Mouse (Mus musculus): ENCODE results near the gene Elfn1.
A peak's percentile ranks its signal among the peaks of the same experiment; 100 is the strongest.

Elfn1 gene

DNA sequence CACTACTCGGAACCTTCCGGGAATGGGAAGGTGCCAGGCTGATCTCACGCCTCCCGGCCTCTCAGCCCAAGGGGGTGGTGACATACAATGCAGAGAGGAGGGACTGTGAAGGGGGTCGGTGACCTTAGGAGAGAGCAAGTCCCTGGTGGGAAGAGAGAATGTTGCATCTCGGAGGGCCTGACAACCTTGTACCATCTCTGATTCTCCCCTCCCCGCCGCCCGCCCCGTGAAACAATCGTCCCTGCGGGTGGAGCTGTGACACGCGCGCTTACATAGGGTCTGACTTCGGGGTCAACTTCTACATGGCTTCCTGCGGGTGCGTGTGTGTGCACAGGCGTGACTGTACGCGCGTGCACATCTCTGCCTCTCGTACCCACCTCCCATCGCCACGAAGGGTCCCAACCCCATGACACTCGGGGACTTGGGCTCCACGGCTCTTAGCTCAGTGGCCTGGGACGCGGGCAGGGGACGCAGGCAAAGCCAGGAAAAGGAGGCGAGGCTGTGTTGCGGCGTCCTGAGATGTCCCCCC lies at the start of gene Elfn1:
Gene Elfn1 (plus strand): TSS at position 230 of the 529 bp plus-strand sequence.
- no peak for DNase-seq (ENCODE audit: low spot score)

DNA sequence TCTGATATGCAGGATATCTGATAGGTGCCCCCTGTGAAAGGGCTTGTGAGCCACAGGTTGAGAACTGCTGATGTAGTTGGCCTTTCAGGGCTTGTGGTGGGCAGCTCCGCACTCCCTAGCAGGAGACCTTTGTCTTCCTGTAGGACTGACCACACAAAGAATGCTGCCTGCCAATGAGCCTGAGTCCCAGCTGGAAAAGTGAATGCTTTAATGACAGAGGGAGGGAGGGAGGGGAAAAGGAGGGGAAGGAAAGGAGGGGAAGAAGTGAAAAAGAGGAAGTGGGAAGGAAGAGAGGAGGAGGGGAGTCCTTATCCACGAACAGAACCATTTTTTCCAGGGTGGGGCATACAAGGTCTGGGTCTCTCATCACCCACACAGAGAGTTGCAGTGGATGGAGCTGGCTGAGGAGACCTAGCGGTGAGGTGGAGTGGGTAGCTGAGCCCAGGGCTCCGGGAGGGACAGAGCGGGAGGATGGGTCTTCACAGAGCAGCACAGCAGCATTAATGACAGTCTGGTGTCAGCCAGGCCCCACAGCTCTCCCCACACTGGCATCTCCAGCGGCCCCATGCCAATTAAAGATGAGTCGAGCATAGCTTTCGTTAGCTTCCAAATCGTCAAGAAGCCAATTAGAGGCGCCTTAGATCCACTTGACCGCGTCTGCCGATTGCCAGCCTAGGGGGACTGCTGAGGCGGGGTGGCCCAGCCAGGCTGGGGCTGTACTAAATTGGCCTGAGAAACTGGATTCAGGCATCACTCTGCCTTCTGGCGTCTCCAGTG lies 47.2 kb upstream of the Elfn1 start:
- DNase-seq (ENCODE audit: low spot score), result no peak

DNA sequence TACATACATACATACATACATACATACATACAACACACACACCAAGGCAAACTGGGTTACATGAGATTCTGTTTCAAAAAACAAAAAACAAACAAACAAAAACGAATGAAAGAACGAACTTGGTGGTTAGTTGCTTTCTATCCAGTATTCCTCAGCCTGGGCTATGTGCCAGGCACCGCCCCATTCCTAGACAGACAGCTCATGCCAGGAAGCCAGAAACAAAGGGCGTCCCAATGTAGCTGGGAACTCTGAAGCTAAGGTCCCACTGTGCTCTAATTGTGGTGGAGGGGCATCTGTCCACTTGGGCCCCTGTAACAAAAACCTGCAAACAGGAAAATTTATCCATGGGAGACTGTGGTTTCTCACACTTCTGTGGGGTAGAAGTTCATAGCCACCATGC lies 45.0 kb upstream of the Elfn1 start:
- DNase-seq (ENCODE audit: low spot score), result no peak

DNA sequence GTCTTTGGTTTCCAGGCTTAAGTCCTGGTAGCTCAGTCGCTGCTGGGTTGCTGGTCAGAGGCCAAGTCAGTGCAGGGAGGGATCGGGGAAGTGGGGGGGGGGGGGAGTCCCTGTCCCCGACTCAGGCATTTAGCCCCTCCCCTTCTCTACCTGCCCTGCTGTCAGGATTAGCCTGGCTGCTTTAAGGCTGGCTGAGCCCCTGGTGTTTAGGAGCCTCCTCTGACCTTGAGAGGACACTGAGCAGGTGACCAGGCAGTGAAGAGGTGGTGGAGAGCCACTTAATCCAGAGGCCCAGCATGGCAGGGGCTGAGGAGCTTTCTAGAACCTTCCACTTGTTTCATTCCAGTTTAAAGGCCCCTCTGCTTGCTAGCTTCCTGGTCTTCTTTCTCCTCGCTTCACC lies 36.9 kb upstream of the Elfn1 start:
- no peak for DNase-seq (ENCODE audit: low spot score)

DNA sequence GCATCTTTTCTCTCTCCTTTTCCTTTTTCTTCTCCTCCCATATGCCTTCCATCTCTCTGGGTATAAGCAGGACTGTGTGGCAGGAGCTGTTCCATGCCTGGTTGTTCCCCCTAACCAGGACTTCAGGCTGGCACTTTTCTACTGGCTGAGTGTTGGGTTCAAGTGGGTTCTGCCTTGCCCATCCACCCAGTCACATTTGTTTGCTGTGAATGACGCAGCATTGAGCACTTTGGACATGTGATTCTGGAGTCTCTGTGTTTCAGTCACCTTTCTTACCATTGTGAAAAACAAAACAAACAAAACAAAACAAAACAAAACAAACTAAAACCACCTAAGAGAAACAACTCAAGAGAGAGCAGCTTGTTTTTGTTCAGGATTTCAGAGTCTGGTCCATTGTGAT lies 36.2 kb upstream of the Elfn1 start:
- DNase-seq (ENCODE audit: low spot score), result no peak

DNA sequence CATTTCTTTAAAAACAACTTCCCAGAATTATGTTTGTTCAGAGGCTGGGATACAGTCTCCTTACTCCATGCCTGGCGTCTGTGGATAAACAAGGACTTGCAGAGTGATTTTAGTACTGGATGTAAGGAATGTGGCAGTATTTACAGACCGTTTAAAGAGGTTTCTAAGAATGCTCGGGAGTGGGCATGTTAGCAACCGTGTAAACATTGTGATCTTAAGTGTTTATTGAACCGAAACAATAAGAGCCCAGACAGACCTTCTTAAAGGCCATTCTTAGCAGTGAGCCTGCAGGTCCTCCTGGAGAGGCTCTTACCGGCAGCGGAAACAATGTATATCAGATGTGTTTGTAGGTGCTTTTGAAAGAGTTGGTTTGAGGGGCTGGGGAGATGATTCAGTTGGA lies 30.2 kb upstream of the Elfn1 start:
- DNase-seq (ENCODE audit: low spot score), result no peak

DNA sequence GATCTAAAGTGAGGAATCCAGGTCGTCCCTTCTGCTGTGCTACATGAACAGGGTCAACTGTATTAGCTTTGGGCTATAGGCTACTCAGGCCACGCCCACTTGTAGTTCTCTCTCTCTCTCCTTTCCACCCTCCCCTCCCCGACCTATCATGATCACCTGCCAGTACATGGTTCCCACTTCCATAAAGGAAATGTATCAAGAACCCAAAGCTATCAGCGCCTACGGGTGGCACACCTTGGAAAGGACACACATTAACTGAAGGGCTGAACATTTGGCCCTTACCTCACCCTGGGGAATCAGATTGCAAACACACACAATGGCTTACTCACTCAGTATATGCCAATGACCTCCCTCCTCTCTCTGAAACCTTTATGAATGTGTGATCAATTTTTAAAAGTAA lies 28.0 kb upstream of the Elfn1 start:
- no peak for DNase-seq (ENCODE audit: low spot score)

DNA sequence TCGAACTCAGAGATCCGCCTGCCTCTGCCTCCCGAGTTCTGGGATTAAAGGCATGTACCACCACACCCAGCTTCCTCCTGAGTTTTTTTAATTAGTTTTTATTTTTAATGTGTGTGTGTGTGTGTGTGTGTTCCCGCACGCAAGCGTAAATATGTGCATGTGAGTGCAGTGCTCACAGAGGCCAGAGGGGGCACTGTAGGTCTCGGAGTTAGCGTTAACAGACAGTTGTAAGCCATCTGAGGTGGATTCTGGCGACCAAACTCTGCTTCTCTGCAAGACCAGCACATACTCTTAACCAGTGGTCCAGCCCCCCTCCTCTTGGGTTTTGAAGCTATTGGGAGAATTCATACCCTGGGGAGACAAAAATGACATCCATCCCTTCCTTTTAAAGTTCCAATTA lies 26.6 kb upstream of the Elfn1 start:
- no peak for DNase-seq (ENCODE audit: low spot score)

DNA sequence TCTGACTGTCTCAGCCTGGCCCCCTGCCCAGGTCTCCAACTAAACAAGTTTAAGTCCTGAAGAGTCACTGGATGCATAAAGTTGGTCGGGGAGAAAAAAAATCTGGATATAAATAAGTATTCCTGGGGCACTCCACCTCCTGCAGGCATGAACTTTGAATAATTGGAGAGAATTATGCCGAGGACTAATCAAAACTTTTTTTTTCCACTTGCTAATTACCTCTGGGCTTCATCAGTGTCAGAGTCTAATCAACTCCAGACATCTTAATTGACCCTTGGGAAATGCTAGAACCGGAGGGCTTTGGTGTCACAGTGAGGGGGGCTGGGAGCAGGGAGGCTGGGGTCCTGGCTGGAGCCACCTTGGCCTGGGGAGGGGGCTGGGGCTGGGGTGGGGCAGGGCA lies 19.1 kb upstream of the Elfn1 start:
- DNase-seq (ENCODE audit: low spot score), result no peak

DNA sequence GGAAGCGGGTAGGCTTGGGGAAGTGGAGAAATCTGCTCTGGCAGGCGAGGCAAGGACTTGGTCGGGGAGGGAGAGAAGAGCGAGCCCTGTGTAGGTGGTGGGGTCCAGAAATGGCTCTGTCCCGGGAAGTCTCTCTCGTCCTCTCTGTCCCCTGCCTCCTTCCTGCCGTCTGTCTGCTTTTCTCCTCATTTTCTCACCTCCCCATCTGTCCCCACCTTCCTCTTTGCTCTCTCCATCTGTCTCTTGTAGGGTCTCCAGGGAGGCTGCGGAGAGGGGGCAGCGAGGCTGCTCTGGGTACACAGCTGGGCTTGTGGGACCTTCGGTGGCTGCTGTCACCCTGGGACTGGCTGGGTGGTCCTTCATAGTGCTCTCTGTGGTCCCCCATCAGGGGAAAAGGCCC lies 18.4 kb upstream of the Elfn1 start:
- no peak for DNase-seq (ENCODE audit: low spot score)

DNA sequence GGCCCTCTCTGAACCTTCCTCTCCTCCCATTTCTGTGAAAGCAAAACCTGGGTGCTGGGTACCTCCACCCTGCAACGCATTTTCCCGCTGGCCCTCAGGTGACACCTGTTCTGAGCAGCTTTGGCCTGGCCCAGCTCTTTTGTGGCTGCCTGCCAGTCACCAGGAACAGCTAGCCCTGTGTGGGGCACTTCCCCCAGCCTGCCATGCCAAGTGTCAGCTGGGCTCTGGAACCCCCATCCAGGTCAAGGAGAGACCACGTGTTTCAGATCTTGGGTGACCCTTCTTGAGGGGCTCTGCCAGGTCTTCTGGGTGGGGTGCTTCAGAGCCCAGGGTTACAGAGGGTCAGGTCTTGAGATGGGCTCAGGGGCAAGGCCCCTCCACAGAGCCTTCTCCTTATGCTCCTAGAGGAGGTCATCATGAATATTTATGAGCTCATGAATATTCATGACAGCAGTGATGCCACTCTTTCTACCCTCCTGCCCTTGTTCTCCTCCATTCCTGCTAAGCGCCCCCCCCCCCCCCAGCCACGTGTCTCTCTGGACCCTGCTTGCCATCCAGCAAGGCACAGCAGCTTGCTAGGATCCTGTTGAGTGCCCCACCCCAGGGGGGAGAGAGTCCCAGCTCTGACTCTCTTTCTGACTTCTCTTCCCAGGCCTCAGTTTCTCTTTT lies 15.3 kb upstream of the Elfn1 start:
- DNase-seq (ENCODE audit: low spot score), result no peak

DNA sequence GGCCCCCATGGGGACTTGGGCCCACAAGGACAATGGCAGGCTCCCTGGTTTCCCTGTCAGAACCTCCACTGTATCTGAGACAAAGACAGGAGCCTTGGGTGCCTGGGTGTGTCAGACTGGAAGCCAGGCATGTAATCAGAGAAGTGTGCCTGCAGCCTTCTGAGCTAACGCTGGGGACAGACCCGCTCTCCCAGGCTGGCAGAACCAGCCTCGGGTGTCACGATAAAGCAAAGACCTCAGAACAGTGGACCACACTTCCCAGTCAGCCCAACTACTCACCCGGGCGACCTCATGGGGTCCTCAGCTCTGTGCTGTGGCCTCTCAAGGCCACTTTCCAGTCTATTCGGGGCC lies 14.8 kb upstream of the Elfn1 start:
- DNase-seq (ENCODE audit: low spot score), result no peak

DNA sequence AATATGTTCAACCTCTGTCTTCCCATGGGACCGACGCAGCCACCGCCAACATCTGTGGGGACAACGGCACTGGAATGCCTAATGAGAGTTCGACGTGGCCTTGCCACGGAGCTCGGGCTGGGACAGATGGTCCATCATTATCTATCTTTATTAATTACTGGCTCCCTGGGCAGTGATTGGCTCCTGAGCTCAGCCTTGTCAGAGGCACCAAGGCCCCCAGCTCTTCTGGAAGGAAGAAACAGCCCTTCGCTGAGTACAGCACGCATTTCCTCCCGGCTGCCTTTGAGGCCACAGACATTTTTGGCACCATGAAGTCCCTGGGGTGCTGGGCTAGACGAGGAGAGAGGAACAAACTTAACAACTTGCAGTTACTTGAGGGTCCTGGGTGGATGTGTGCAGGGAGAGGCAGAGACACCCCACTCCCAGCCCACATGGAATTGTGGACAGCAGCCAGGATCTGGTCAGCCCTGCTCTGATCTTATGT lies 13.7 kb upstream of the Elfn1 start:
- peak; percentile 51 for DNase-seq (ENCODE audit: low spot score)

DNA sequence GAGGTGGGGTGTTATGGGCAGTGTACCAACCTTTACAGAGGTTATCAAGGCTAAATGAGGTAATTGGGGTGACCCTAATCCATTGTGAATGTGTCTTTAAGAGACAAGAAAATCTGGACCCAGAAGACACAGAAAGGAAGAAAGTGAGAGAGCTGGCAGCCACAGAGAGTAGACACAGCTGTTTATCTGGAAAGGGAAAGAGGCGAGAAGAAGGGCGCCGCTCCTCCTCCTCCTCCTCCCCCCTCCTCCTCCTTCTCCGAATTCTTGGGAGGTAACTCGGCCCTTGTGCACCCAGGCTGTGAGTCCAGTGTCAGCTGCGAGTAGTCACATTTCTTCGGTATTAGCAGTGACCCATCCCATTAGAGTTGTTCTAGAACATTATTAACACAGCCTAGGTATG lies 8.7 kb upstream of the Elfn1 start:
- no peak for DNase-seq (ENCODE audit: low spot score)

DNA sequence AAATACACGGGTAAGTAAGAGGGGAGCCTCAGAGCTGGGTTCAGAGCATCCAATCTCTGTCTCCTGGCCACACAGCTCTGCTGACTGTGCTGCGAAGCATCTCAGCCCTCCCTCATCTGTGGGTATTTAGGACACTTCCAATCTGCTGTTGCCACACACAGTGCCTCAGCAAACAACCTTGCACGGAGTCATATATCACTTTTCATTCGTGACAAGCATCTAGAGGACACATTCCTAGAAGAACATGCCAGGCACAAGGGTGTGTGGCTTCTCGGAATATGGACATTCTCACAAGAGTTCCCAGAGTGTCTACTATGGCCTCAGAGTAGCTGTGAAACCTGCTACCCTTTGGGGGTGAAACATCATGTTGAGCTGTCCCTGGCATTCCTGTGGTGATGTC lies 2.6 kb upstream of the Elfn1 start:
- no peak for DNase-seq (ENCODE audit: low spot score)

DNA sequence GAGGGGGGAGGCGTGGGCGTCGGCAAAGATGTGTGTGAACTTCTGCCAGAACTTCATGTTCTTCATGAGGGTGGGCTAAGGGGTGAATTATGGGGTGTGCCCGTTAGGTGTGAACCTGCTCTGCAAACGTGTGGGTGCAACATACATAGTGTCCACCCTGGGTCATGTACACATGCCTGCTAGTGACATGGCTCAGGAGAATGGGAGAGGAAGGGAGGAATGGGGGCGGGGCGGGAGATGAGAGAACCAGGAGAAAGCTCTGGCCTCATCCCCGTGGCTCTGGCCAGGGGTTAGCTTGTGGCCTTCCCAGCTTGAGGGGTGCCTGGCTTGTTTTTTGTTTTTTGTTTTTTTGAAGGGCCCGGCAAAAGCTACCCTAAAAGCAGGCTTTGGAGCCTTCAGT lies 1.2 kb upstream of the Elfn1 start:
- no peak for DNase-seq (ENCODE audit: low spot score)

DNA sequence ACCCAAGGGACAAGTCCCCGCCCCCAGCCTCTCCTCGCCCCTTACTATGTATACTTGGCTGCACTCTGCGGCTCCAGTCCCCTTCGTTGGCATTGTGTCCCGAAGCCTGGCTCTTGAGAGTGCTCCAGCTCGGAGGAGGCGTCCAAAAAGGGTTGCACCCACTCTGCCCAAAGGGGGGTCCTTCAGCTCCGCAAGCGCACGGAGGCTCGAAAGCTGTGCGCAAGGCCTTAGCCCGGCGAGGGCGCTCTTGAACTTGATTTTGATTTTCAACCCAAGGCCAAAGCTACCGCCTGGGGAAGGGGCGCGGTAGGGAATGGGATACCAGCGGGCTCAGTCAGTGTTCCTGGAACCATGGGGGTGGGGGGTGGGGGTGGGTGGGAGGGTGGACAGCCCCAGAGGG lies 502 bp upstream of the Elfn1 start:
- DNase-seq (ENCODE audit: low spot score), result no peak

DNA sequence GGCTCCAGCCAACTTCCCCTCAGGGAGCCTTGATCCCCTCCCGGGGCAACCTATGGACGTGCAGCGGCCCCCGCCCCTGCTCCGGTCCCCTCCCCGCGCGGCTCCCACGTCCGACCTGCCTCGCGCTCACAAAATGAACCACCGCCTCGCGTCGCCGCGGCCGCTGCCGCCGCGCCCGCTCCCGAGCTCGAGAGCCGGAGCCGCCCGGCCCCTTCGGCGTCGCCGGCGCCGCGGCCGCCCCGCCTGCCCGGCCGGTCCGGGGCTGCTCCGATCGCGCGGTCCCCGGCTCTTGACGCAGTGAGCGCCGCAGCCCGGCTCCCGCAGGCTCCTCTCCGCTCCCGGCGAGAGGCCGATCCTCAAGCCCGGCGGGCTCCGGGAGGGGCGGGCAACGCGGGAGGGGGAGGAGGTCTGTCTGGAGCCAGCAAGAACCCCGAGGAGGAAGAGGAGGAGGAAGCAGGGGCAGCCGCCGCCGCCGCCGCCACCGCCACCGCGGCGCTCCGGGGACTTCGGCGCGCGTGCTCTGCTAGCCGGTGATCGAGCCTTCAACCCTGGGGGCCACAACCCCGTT lies 584 bp downstream of the Elfn1 start:
- DNase-seq (ENCODE audit: low spot score), result no peak

DNA sequence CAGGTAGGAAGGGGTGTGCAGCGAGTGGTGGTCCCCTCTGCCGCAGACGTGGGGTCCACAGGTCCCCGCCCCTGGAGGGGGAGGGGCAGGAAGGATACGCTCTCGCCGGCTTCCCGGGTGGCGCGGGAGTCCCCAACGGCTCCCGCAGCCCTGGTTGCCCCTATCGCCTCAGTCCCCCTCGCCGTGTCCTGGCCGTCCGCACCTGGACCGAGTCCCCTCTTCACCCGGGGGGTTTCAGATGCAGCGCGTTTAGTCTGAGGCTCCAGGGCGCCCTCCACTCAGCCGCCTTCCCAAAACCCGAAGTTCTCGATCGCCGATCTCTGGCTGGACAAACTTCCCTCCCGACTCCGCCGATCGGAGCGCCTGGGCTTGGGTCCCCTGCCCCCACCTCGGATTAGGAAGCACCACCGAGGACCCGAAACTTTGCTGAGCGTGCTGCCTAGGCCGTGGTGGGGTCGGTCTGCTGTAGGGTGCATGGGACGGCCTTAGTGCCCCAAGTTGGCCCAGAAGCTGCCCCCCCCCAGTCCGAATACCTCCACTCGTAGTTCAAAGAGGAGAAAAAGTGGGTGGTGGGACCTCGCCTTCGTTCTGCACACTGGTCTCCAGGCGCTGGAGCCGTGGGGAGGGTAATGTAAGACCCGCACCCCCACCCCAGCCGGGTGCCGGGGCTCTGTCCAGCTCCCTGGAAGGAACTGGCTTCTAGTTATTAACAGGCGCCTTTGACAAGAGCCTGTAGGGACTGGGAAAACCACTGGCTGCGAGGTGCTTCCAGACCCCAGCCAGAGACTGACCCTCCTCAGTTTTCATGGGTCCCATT lies 1.3 kb downstream of the Elfn1 start:
- no peak for DNase-seq (ENCODE audit: low spot score)

DNA sequence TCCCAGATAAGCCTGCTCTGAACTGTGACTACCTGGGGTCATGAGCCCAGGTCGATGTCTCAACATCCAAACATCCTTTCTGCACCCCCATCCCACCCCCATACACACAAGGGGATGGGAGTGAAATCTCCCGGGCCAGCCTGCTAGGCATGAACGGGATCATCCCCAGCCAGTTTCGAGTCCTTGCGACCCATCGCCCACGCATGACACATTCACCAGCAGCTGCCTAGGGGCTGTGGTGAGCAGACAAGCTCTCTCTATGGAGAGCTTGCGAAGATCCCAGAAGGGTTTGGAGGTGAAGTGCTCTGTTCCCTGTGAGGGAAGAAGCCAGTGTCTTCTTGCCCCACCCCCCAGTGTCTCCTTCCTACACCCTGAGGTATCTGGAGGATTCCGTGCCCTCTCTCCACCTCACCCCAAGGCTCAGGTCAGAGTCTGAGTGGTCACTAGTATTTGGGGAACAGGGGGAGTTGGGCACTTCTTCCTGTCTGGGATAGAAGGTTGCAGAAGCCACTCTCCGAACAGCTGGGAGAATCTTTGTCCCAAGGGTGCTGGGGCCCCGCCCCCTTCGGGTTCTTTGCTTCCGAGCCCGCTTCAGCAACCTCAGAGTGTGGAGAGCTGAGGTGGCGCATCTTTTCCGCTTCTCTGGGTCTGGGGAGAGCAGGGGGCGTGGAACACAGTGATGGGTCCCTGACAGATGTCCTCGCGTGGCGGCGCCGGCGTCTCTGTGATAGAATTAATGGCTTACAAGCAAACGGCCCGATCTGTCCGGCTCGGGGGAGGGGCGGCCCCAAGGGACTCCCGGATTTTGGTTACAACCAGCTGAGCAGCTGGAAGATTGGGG lies 2.2 kb downstream of the Elfn1 start:
- DNase-seq (ENCODE audit: low spot score), result no peak

DNA sequence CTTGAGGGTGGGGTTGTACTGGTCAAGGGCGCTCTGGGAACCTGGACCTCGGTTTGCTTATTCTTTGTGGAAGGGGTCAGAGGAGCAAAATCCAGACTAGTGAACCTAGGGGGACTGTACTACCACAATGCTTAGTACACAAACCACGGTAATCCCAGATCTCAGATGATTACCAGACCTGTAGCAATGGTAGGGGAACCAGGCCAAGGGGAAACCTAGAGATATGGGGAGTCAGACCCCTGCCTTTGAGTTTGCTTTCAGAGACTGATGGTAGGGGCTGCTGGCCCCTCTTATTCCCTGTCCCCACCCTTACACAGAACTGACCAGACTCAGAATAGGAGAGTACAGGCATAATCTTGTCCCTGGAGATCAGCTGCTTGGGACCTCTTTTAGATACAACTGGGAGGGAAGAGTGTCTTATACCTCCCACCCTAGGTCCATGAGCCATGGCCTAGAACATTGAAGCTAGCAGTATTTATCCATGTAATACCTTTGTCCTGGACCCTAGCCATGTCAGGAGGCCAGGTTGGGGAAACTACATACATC lies 3.1 kb downstream of the Elfn1 start:
- no peak for DNase-seq (ENCODE audit: low spot score)

Data from testis, postnatal 14 days (tissue).